Mouse (Mus musculus) WW6 (cell line): ENCODE data around the gene Kcnk2.
"Not testable (repeated sequence)": the region's sequence is repeated elsewhere in the genome, so short reads cannot be mapped to it uniquely, and the experiment has no call there.

Experiments used
- DNase-seq: peaks from one replicate; pipeline ENCODE4 v3.0.0-alpha.2; 2013; ENCODE audit warnings: low read depth, low spot score

The Kcnk2 gene

GRCm38 (mm10) chr1:189343301-189344251 lies 58.5 kb downstream of the Kcnk2 start:
- no peak for DNase-seq

GRCm38 (mm10) chr1:189342416-189343104 lies 59.5 kb downstream of the Kcnk2 start:
- DNase-seq: no peak

GRCm38 (mm10) chr1:189341381-189341917 lies 60.6 kb downstream of the Kcnk2 start:
- no peak for DNase-seq

GRCm38 (mm10) chr1:189315896-189316295 lies 86.2 kb downstream of the Kcnk2 start:
- DNase-seq: no peak

GRCm38 (mm10) chr1:189314495-189314894 lies 87.6 kb downstream of the Kcnk2 start:
- no peak for DNase-seq

GRCm38 (mm10) chr1:189313750-189314149 lies 88.3 kb downstream of the Kcnk2 start:
- DNase-seq: no peak

- DNase-seq: no peak
Measured at GRCm38 (mm10) chr1:189310145-189310544, 91.9 kb downstream of the Kcnk2 start.

GRCm38 (mm10) chr1:189304988-189305522 lies 97.0 kb downstream of the Kcnk2 start:
- no peak for DNase-seq

- no peak for DNase-seq
Measured at GRCm38 (mm10) chr1:189303001-189303400, 99.1 kb downstream of the Kcnk2 start.

- DNase-seq: no peak
Measured at GRCm38 (mm10) chr1:189293679-189294406, 108.2 kb downstream of the Kcnk2 start.

- DNase-seq: no peak
Measured at GRCm38 (mm10) chr1:189290885-189291284, 111.2 kb downstream of the Kcnk2 start.

- no peak for DNase-seq
Measured at GRCm38 (mm10) chr1:189288948-189289347, 113.1 kb downstream of the Kcnk2 start.

GRCm38 (mm10) chr1:189272281-189272680 lies 129.8 kb downstream of the Kcnk2 start:
- no peak for DNase-seq

GRCm38 (mm10) chr1:189253631-189254030 lies 148.4 kb downstream of the Kcnk2 start:
- no peak for DNase-seq

GRCm38 (mm10) chr1:189253207-189253606 lies 148.9 kb downstream of the Kcnk2 start:
- DNase-seq: no peak

GRCm38 (mm10) chr1:189243206-189243605 lies 158.9 kb downstream of the Kcnk2 start:
- not testable (repeated sequence) for DNase-seq

- DNase-seq: no peak
Measured at GRCm38 (mm10) chr1:189235261-189235660, 166.8 kb downstream of the Kcnk2 start.

GRCm38 (mm10) chr1:189232829-189233228 lies 169.2 kb downstream of the Kcnk2 start:
- no peak for DNase-seq

- no peak for DNase-seq
Measured at GRCm38 (mm10) chr1:189228222-189229084, 173.6 kb downstream of the Kcnk2 start.

- no peak for DNase-seq
Measured at GRCm38 (mm10) chr1:189227479-189227878, 174.6 kb downstream of the Kcnk2 start.
